Mouse (Mus musculus) lung, postnatal 0 days (tissue): Measurements from ENCODE around the gene Tnni3k.

ENCODE experiments used
- CTCF ChIP-seq: IDR thresholded peaks from 2 replicates; pipeline ENCODE4 v1.5.1; 2016; ENCODE audit warnings: antibody characterized with exemption, mild to moderate bottlenecking
- EP300 ChIP-seq: IDR thresholded peaks from 2 replicates; pipeline ENCODE4 v1.6.1; 2016; ENCODE audit warnings: antibody characterized with exemption, mild to moderate bottlenecking, control low read depth

- TF ChIP-seq EP300 (no peak), CTCF (no peak)
Measured at GRCm38 (mm10) chr3:154927757-154928156, 127.5 kb downstream of the Tnni3k start.
